Comparison of ENCODE assay signal across 20 mouse cellular contexts in the genomic region with DNA sequence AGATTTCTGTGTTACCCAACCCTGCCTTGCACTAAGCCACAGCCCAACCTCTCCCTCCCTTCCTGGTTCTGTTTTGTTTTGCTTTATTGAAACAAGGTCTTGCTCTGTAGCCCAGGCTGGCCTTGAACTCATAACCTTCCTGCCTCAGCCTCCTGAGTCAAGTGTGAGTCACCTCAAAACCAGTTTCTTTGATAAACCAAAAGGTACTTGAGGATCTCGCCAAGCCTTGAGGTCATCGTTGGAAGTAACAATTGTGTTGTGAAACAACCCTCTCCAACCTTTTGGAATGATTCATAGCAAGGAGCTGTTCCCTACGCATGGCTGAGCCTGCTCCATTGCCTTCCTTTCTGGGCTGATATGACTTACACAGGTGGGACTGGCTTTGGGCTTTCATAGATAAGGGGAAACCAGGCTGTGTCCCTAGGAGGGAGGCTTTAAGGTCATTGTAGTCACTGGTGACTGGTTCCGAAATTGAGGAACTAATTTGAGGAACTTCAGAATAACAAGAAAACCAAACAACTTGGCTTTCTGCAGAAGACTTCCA. TPM values are rescaled to one million over a fixed set of nuclear protein-coding genes. Genes with fewer than 3 reads are reported as not detected.
DNase-seq lines count a peak whose midpoint lies in the region; ATAC-seq and TF ChIP-seq lines count a peak whose summit lies in the region.
"Had no signal": no experiment of that assay in that cellular context is flagged by ENCODE, and none has a peak within 500 bp of the region (broad histone marks: within the 10 kb centered on the region; RNA-seq: fewer than 3 reads in every experiment).

No protein-coding gene starts in this region.

- no peaks in the 10 kb centered on the region for H3K9me3 ChIP-seq in kidney, embryonic 16.5 days (ENCODE audit: low read length)
- H3K9me3 ChIP-seq: embryonic facial prominence, embryonic 12.5 days; forebrain, embryonic 12.5 days; heart, embryonic 15.5 days; kidney, embryonic 15.5 days; limb, embryonic 13.5 days; megakaryocyte, embryonic 14.5 days had no signal

- peak overlapping the region; percentile 21; the same call in 1 of the 2 replicates for H3K27ac ChIP-seq in kidney, adult 2 months (ENCODE audit: insufficient read depth, low read depth, low read length)
- no peak overlapping the region for H3K27ac ChIP-seq in kidney, embryonic 16.5 days (ENCODE audit: low read length)
- H3K27ac ChIP-seq: embryonic facial prominence, embryonic 12.5 days; forebrain, embryonic 12.5 days; heart, embryonic 15.5 days; kidney, embryonic 15.5 days; limb, embryonic 13.5 days had no signal

- H3K4me2 ChIP-seq in kidney, embryonic 16.5 days (replicated peaks; ENCODE audit: low read depth, low read length): no peak overlapping the region
- H3K4me2 ChIP-seq: embryonic facial prominence, embryonic 12.5 days; forebrain, embryonic 12.5 days; heart, embryonic 15.5 days; kidney, embryonic 15.5 days; limb, embryonic 13.5 days had no signal

- H3K27me3 ChIP-seq in kidney, adult 2 months (replicated peaks; ENCODE audit: control insufficient read depth, insufficient read depth, low read length): no peaks in the 10 kb centered on the region
- no peaks in the 10 kb centered on the region for H3K27me3 ChIP-seq in kidney, embryonic 16.5 days (ENCODE audit: insufficient read depth, low read length)
- H3K27me3 ChIP-seq: embryonic facial prominence, embryonic 12.5 days; forebrain, embryonic 12.5 days; heart, embryonic 15.5 days; kidney, embryonic 15.5 days; limb, embryonic 13.5 days had no signal

- TF ChIP-seq POLR2A in kidney, adult 2 months (IDR thresholded peaks at IDR 0.05; ENCODE audit: low read depth, low read length): no peak

- no peak for DNase-seq in kidney, adult 2 months
- peak; percentile 68 to 72 for DNase-seq in B cell, adult 2 months
- DNase-seq in adrenal gland, postnatal 14 days: peak; percentile 72
- DNase-seq in lung, postnatal 36 days: peak; percentile 74
- DNase-seq in ovary, postnatal 10 days (ENCODE audit: low spot score): no peak
- DNase-seq in cerebellum, adult 11-12 months: no peak
- DNase-seq: cerebellum, adult 9-11 months; retina, postnatal 1 day had no signal

- no peak overlapping the region for H3K9ac ChIP-seq in kidney, embryonic 16.5 days (replicated peaks; ENCODE audit: low read length)
- H3K9ac ChIP-seq: embryonic facial prominence, embryonic 12.5 days; forebrain, embryonic 12.5 days; heart, embryonic 15.5 days; kidney, embryonic 15.5 days; limb, embryonic 13.5 days had no signal

- H3K36me3 ChIP-seq in kidney, adult 2 months (ENCODE audit: control insufficient read depth, insufficient read depth, low read length): no peaks in the 10 kb centered on the region
- H3K36me3 ChIP-seq in kidney, embryonic 16.5 days (ENCODE audit: insufficient read depth, low read length): no peaks in the 10 kb centered on the region
- H3K36me3 ChIP-seq: embryonic facial prominence, embryonic 12.5 days; forebrain, embryonic 12.5 days; heart, embryonic 15.5 days; kidney, embryonic 15.5 days had no signal

- no peak for ATAC-seq in kidney, embryonic 16.5 days (ENCODE audit: low FRiP score, low TSS enrichment)
- no peak for ATAC-seq in megakaryocyte-erythroid progenitor cell, adult 5-6 weeks (replicated peaks; ENCODE audit: low FRiP score, low TSS enrichment, poor library complexity, severe bottlenecking)
- ATAC-seq: hindbrain, embryonic 16.5 days had no signal

- no peak overlapping the region for H3K4me3 ChIP-seq in kidney, adult 2 months (ENCODE audit: insufficient read depth, low read depth, low read length)
- no peak overlapping the region for H3K4me3 ChIP-seq in kidney, embryonic 16.5 days (ENCODE audit: low read length)
- H3K4me3 ChIP-seq: embryonic facial prominence, embryonic 12.5 days; forebrain, embryonic 12.5 days; heart, embryonic 15.5 days; kidney, embryonic 15.5 days; limb, embryonic 13.5 days; megakaryocyte, embryonic 14.5 days had no signal

- TF ChIP-seq CTCF in kidney, adult 2 months (conservative IDR thresholded peaks at IDR 0.05; ENCODE audit: insufficient read depth, insufficient read length, low read depth, low read length): no peak

- H3K4me1 ChIP-seq in kidney, adult 2 months (ENCODE audit: control insufficient read depth, insufficient read depth, low read length): peaks cover 14% of the 10 kb centered on the region
- peaks cover 40% of the 10 kb centered on the region for H3K4me1 ChIP-seq in kidney, embryonic 16.5 days (ENCODE audit: insufficient read depth, low read length)

- WGBS in kidney, adult 2 months: 69% methylated on average over 4 of the region's 4 CpGs
- WGBS in kidney, embryonic 16.5 days: 81% methylated on average over 4 of the region's 4 CpGs

RNA-seq across cellular contexts. Expression of gene Map3k14, which starts 9.3 kb away (rescaled TPM):
- 8.0 and 8.6 TPM in 2 replicates for polyA plus RNA-seq in kidney, adult 2 months (2012; rRNA removed)
- polyA plus RNA-seq in kidney, embryonic 16.5 days (2015; fragmentation: Nextera tagmentation; extraction: Ambion mirVana): 5.3 and 6.7 TPM in 2 replicates
- total RNA-seq in adrenal gland, postnatal 14 days (2021): 6.5 and 8.7 TPM in 2 replicates
- total RNA-seq in megakaryocyte-erythroid progenitor cell, adult 5-6 weeks (2014; fragmentation: Nextera tagmentation): 1.8 and 2.9 TPM in 2 replicates
- total RNA-seq in megakaryocyte-erythroid progenitor cell, adult 5-6 weeks (2017): 1.2 and 3.1 TPM in 2 replicates

RNA-seq across cellular contexts. Expression of gene Spata32, which starts 39.8 kb away (rescaled TPM):
- polyA plus RNA-seq in kidney, adult 2 months (2012; rRNA removed): not detected in 2 replicates
- not detected in 2 replicates for polyA plus RNA-seq in kidney, embryonic 16.5 days (2015; fragmentation: Nextera tagmentation; extraction: Ambion mirVana)
- total RNA-seq in adrenal gland, postnatal 14 days (2021): not detected in 2 replicates
- total RNA-seq in megakaryocyte-erythroid progenitor cell, adult 5-6 weeks (2014; fragmentation: Nextera tagmentation): not detected in 2 replicates
- total RNA-seq in megakaryocyte-erythroid progenitor cell, adult 5-6 weeks (2017): not detected in 2 replicates
- total RNA-seq: gastrocnemius, adult 8-10 months had no signal
- polyA plus RNA-seq: embryonic facial prominence, embryonic 12.5 days; forebrain, embryonic 12.5 days; heart, embryonic 15.5 days; kidney, embryonic 15.5 days; limb, embryonic 13.5 days; stomach, embryonic 14.5 days; urinary bladder, adult 2 months had no signal

RNA-seq across cellular contexts. Expression of gene 1700023F06Rik, which starts 49.7 kb away (rescaled TPM):
- 0.09 and 0.22 TPM in 2 replicates for polyA plus RNA-seq in kidney, adult 2 months (2012; rRNA removed)
- 0.27 and 0.82 TPM in 2 replicates for polyA plus RNA-seq in kidney, embryonic 16.5 days (2015; fragmentation: Nextera tagmentation; extraction: Ambion mirVana)
- total RNA-seq in adrenal gland, postnatal 14 days (2021): 0.45 and 0.93 TPM in 2 replicates
- total RNA-seq in megakaryocyte-erythroid progenitor cell, adult 5-6 weeks (2014; fragmentation: Nextera tagmentation): not detected in 2 replicates
- total RNA-seq in megakaryocyte-erythroid progenitor cell, adult 5-6 weeks (2017): not detected in 2 replicates
- total RNA-seq: gastrocnemius, adult 8-10 months had no signal

Comparison
In these comparisons a context has a peak if more than half of its experiments do, and no peak if none do; other contexts are left out.
1. DNase-seq: peak in B cell, adult 2 months (2 of 2), adrenal gland, postnatal 14 days (single experiment) and lung, postnatal 36 days (single experiment); none in kidney, adult 2 months (single experiment), ovary, postnatal 10 days (single experiment) and cerebellum, adult 11-12 months (single experiment).